Mouse (Mus musculus) adrenal gland, adult 2 months (tissue): ENCODE measurements at regions not wholly inside any gene's neighbourhood (a gene's known extent, or its start where the extent isn't known, plus 50 kb on each side); places are given as distances from the start of the nearest gene placed in this dataset.
"Not testable (repeated sequence)": the region's sequence is repeated elsewhere in the genome, so short reads cannot be mapped to it uniquely, and the experiment has no call there.

ENCODE experiments used
- DNase-seq: peaks from one replicate; pipeline ENCODE4 v3.0.0; 2021

GRCm38 (mm10) chr12:20196386-20196785 is 242.1 kb downstream of the Gm21863 start:
- DNase-seq: peak; percentile 54

- DNase-seq: peak; percentile 24
These were observed 242.6 kb downstream of the Gm21863 start for GRCm38 (mm10) chr12:20196905-20197304.

- not testable (repeated sequence) for DNase-seq
These were observed 269.6 kb downstream of the Gm21863 start for GRCm38 (mm10) chr12:20223921-20224320.

GRCm38 (mm10) chr12:20226831-20227230 is 272.5 kb downstream of the Gm21863 start:
- not testable (repeated sequence) for DNase-seq

GRCm38 (mm10) chr12:20227427-20228160 is 273.3 kb downstream of the Gm21863 start:
- not testable (repeated sequence) for DNase-seq

GRCm38 (mm10) chr12:20228321-20228999 is 274.2 kb downstream of the Gm21863 start:
- DNase-seq: not testable (repeated sequence)

GRCm38 (mm10) chr12:20229441-20229840 is 275.1 kb downstream of the Gm21863 start:
- DNase-seq: not testable (repeated sequence)

- DNase-seq: no peak
These were observed 276.0 kb downstream of the Gm21863 start for GRCm38 (mm10) chr12:20230141-20230892.

- DNase-seq: no peak
These were observed 276.6 kb downstream of the Gm21863 start for GRCm38 (mm10) chr12:20230893-20231235.

- DNase-seq: no peak
These were observed 277.2 kb downstream of the Gm21863 start for GRCm38 (mm10) chr12:20231528-20231927.

GRCm38 (mm10) chr12:20231986-20232541 is 277.8 kb downstream of the Gm21863 start:
- DNase-seq: no peak

- no peak for DNase-seq
These were observed 278.6 kb downstream of the Gm21863 start for GRCm38 (mm10) chr12:20232746-20233453.

- no peak for DNase-seq
These were observed 279.1 kb downstream of the Gm21863 start for GRCm38 (mm10) chr12:20233454-20233831.

- DNase-seq: no peak
These were observed 279.6 kb downstream of the Gm21863 start for GRCm38 (mm10) chr12:20233871-20234307.
